Mouse (Mus musculus) limb, embryonic 13.5 days (tissue): ENCODE measurements at regions not wholly inside any gene's neighbourhood (a gene's known extent, or its start where the extent isn't known, plus 50 kb on each side); places are given as distances from the start of the nearest gene placed in this dataset.
"Not testable (repeated sequence)": the region's sequence is repeated elsewhere in the genome, so short reads cannot be mapped to it uniquely, and the experiment has no call there.

Experiments
- ATAC-seq: fragments of 200-750 bp; cut with Nextera tagmentation; 2 replicates; pipeline ENCODE4 v1.8.0; 2017; ENCODE audit warnings: low read depth, moderate number of reproducible peaks, moderate TSS enrichment; ENCODE audit not compliant: low FRiP score
- H3K27ac ChIP-seq: fragments of 300-500 bp; sonication (generic); 2 replicates; pipeline ENCODE4 v1.5.1; 2015; ENCODE audit warnings: inconsistent platforms, mild to moderate bottlenecking, moderate library complexity
- H3K27me3 ChIP-seq: fragments of 300-500 bp; sonication (generic); 2 replicates; pipeline ENCODE4 v1.6.1; 2015; ENCODE audit warnings: mild to moderate bottlenecking, inconsistent platforms
- H3K36me3 ChIP-seq: fragments of 300-500 bp; sonication (generic); 2 replicates; pipeline ENCODE4 v1.6.1; 2015; ENCODE audit warnings: inconsistent platforms, mild to moderate bottlenecking, moderate library complexity
- H3K4me1 ChIP-seq: fragments of 300-500 bp; sonication (generic); 2 replicates; pipeline ENCODE4 v1.6.1; 2015; ENCODE audit warnings: inconsistent platforms
- H3K4me2 ChIP-seq: fragments of 300-500 bp; sonication (generic); replicated peaks from 2 replicates; pipeline ENCODE4 v1.6.1; 2015; ENCODE audit warnings: inconsistent platforms, mild to moderate bottlenecking, moderate library complexity
- H3K4me3 ChIP-seq: fragments of 300-500 bp; sonication (generic); 2 replicates; pipeline ENCODE4 v1.5.1; 2015; ENCODE audit warnings: moderate library complexity, mild to moderate bottlenecking, inconsistent platforms
- H3K9ac ChIP-seq: fragments of 300-500 bp; sonication (generic); 2 replicates; pipeline ENCODE4 v1.6.1; 2015; ENCODE audit warnings: mild to moderate bottlenecking, inconsistent platforms
- H3K9me3 ChIP-seq: fragments of 300-500 bp; sonication (generic); 2 replicates; pipeline ENCODE4 v1.6.1; 2016; ENCODE audit warnings: inconsistent platforms
- WGBS: fragments of 180-500 bp; shearing (Covaris S2); methylation state at CpG from one replicate; pipeline ENCODE4 v1.1.7; 2015; 5-methylcytosine and 5-hydroxymethylcytosine counted together

- H3K4me2 ChIP-seq, H3K4me3 ChIP-seq, ATAC-seq, H3K27ac ChIP-seq, H3K36me3 ChIP-seq, H3K27me3 ChIP-seq, H3K9ac ChIP-seq, H3K4me1 ChIP-seq, H3K9me3 ChIP-seq: not testable (repeated sequence)
These were observed 193.9 kb upstream of the Kcnmb2 start for GRCm38 (mm10) chr3:31708367-31708766.

- no peak for ATAC-seq
- no peak overlapping the region for H3K4me3 ChIP-seq
- H3K9ac ChIP-seq: no peak overlapping the region
- H3K4me2 ChIP-seq: no peak overlapping the region
- H3K9me3 ChIP-seq: no peaks in the 10 kb centered on the region
- H3K36me3 ChIP-seq: no peaks in the 10 kb centered on the region
- H3K4me1 ChIP-seq: no peaks in the 10 kb centered on the region
- WGBS: 59% methylated on average over 1 of the region's 1 CpGs
- no peak overlapping the region for H3K27ac ChIP-seq
- no peaks in the 10 kb centered on the region for H3K27me3 ChIP-seq
These were observed 161.0 kb upstream of the Kcnmb2 start for GRCm38 (mm10) chr3:31741289-31741688.

- Histone ChIP-seq H3K4me2 (no peak overlapping the region), H3K4me1 (no peaks in the 10 kb centered on the region), H3K27me3 (no peaks in the 10 kb centered on the region), H3K27ac (no peak overlapping the region), H3K9ac (no peak overlapping the region), H3K36me3 (no peaks in the 10 kb centered on the region), H3K4me3 (no peak overlapping the region), H3K9me3 (no peaks in the 10 kb centered on the region)
- WGBS: 83% methylated on average over 4 of the region's 4 CpGs
- no peak for ATAC-seq
These were observed 146.4 kb upstream of the Kcnmb2 start for GRCm38 (mm10) chr3:31755881-31756280.

GRCm38 (mm10) chr3:31769193-31769592 is 133.1 kb upstream of the Kcnmb2 start:
- no peaks in the 10 kb centered on the region for H3K27me3 ChIP-seq
- no peak overlapping the region for H3K27ac ChIP-seq
- no peaks in the 10 kb centered on the region for H3K36me3 ChIP-seq
- no peak for ATAC-seq
- WGBS: 89% methylated on average over 1 of the region's 1 CpGs
- no peaks in the 10 kb centered on the region for H3K9me3 ChIP-seq
- no peak overlapping the region for H3K4me2 ChIP-seq
- no peak overlapping the region for H3K9ac ChIP-seq
- 0 out of 2 replicates have a peak, but pooled peaks cover 5% of the 10 kb centered on the region for H3K4me1 ChIP-seq
- no peak overlapping the region for H3K4me3 ChIP-seq

- Histone ChIP-seq H3K4me2 (no peak overlapping the region), H3K9me3 (no peaks in the 10 kb centered on the region), H3K4me1 (no peaks in the 10 kb centered on the region), H3K27me3 (no peaks in the 10 kb centered on the region), H3K27ac (no peak overlapping the region), H3K36me3 (no peaks in the 10 kb centered on the region), H3K9ac (no peak overlapping the region), H3K4me3 (no peak overlapping the region)
- peak; percentile 59; the same call in 1 of the 2 replicates for ATAC-seq
- WGBS: 22% methylated on average over 4 of the region's 4 CpGs
These were observed 111.9 kb upstream of the Kcnmb2 start for GRCm38 (mm10) chr3:31790342-31790970.

- Histone ChIP-seq H3K27me3 (no peaks in the 10 kb centered on the region), H3K4me2 (no peak overlapping the region), H3K9ac (no peak overlapping the region), H3K36me3 (no peaks in the 10 kb centered on the region), H3K9me3 (no peaks in the 10 kb centered on the region), H3K4me1 (no peaks in the 10 kb centered on the region), H3K27ac (no peak overlapping the region), H3K4me3 (no peak overlapping the region)
- ATAC-seq: no peak
- 87% methylated on average over 8 of the region's 8 CpGs for WGBS
These were observed 108.8 kb upstream of the Kcnmb2 start for GRCm38 (mm10) chr3:31793466-31794040.

GRCm38 (mm10) chr3:31796621-31797020 is 105.7 kb upstream of the Kcnmb2 start:
- no peak for ATAC-seq
- 79% methylated on average over 2 of the region's 2 CpGs for WGBS
- Histone ChIP-seq H3K27ac (no peak overlapping the region), H3K36me3 (no peaks in the 10 kb centered on the region), H3K4me3 (no peak overlapping the region), H3K9me3 (no peaks in the 10 kb centered on the region), H3K4me2 (no peak overlapping the region), H3K27me3 (no peaks in the 10 kb centered on the region), H3K4me1 (no peaks in the 10 kb centered on the region), H3K9ac (no peak overlapping the region)

- Histone ChIP-seq H3K36me3 (no peaks in the 10 kb centered on the region), H3K27me3 (no peaks in the 10 kb centered on the region), H3K9ac (no peak overlapping the region), H3K27ac (no peak overlapping the region), H3K4me1 (no peaks in the 10 kb centered on the region), H3K4me3 (no peak overlapping the region), H3K4me2 (no peak overlapping the region), H3K9me3 (no peaks in the 10 kb centered on the region)
- WGBS: 88% methylated on average over 4 of the region's 4 CpGs
- ATAC-seq: no peak
These were observed 103.1 kb upstream of the Kcnmb2 start for GRCm38 (mm10) chr3:31799192-31799591.

GRCm38 (mm10) chr3:31804038-31804437 is 98.3 kb upstream of the Kcnmb2 start:
- ATAC-seq: no peak
- H3K27me3 ChIP-seq: no peaks in the 10 kb centered on the region
- WGBS: 19% methylated on average over 5 of the region's 5 CpGs
- no peaks in the 10 kb centered on the region for H3K9me3 ChIP-seq
- H3K9ac ChIP-seq: no peak overlapping the region
- H3K4me3 ChIP-seq: no peak overlapping the region
- H3K4me2 ChIP-seq: no peak overlapping the region
- H3K4me1 ChIP-seq: no peaks in the 10 kb centered on the region
- no peak overlapping the region for H3K27ac ChIP-seq
- H3K36me3 ChIP-seq: no peaks in the 10 kb centered on the region

DNA sequence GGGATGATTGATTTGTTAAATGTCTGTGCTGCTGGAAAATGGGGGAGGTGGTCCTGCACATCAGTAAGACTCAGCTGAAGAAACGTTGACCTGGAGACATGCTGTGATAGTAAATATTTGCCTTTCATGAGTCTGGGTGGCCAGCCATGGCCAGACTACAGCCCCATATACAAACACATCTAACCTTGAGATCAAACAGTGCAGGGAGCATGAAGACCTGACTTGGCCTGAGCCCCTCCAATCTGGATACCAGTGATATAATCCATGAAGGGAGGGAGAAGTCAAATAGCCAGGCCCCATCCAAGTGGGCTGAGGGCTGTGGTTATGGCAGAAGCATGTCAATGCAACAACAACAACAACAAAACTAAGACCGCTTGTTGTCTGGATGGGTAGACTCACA is 94.6 kb upstream of the Kcnmb2 start:
- no peak overlapping the region for H3K9ac ChIP-seq
- H3K9me3 ChIP-seq: no peaks in the 10 kb centered on the region
- no peaks in the 10 kb centered on the region for H3K36me3 ChIP-seq
- H3K4me1 ChIP-seq: no peaks in the 10 kb centered on the region
- ATAC-seq: no peak
- H3K27me3 ChIP-seq: no peaks in the 10 kb centered on the region
- H3K27ac ChIP-seq: no peak overlapping the region
- H3K4me3 ChIP-seq: no peak overlapping the region
- H3K4me2 ChIP-seq: no peak overlapping the region
- 58% methylated on average over 2 of the region's 2 CpGs for WGBS

GRCm38 (mm10) chr3:31809131-31809530 is 93.2 kb upstream of the Kcnmb2 start:
- not testable (repeated sequence) for H3K4me2 ChIP-seq, H3K9me3 ChIP-seq
- 92% methylated on average over 13 of the region's 13 CpGs for WGBS

DNA sequence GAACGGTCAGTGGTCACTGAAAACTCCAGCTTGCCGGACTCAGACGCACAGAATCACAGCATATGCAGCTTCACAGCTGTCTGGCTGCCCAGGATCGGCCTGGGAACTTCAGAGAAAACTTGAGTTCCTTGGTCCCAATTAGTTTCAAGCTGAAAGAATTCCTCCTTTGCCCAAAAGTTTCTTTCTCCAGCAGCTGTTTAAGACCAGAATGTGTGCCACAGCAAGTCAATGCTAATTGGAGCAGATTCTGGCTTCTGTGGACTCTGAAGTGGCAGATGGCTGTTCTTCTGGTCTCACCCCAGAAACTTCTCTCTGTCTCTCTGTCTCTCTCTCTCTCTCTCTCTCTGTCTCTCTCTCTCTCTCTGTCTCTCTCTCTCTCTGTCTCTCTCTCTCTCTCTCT is 91.1 kb upstream of the Kcnmb2 start:
- Histone ChIP-seq H3K4me1 (no peaks in the 10 kb centered on the region), H3K4me2 (no peak overlapping the region), H3K4me3 (no peak overlapping the region), H3K9ac (no peak overlapping the region), H3K36me3 (no peaks in the 10 kb centered on the region), H3K27me3 (no peaks in the 10 kb centered on the region), H3K27ac (no peak overlapping the region), H3K9me3 (peaks cover 4% of the 10 kb centered on the region; the same call in 1 of the 2 replicates)
- 51% methylated on average over 4 of the region's 4 CpGs for WGBS
- no peak for ATAC-seq

More at GRCm38 (mm10) chr3:31809131-31809530, 93.2 kb upstream of the Kcnmb2 start:
- not testable (repeated sequence) for H3K9ac ChIP-seq, H3K27me3 ChIP-seq, H3K4me3 ChIP-seq, H3K36me3 ChIP-seq, ATAC-seq, H3K4me1 ChIP-seq, H3K27ac ChIP-seq

- Histone ChIP-seq H3K27ac (no peak overlapping the region), H3K36me3 (no peaks in the 10 kb centered on the region), H3K4me1 (no peaks in the 10 kb centered on the region), H3K9me3 (no peaks in the 10 kb centered on the region), H3K4me3 (no peak overlapping the region), H3K27me3 (no peaks in the 10 kb centered on the region), H3K9ac (no peak overlapping the region), H3K4me2 (no peak overlapping the region)
- ATAC-seq: no peak
- 59% methylated on average over 1 of the region's 1 CpGs for WGBS
These were observed 70.4 kb upstream of the Kcnmb2 start for GRCm38 (mm10) chr3:31831913-31832312.
